Mouse (Mus musculus): ENCODE results near the gene Fermt2.

Gene Fermt2

GRCm38 (mm10) chr14:45529411-45530363 lies at the start of gene Fermt2:
TSS of gene Fermt2 (minus strand) at chr14:45530118.
- DNase-seq (ENCODE audit: low read depth, low spot score), result no peak

GRCm38 (mm10) chr14:45566066-45566937 lies 36.4 kb upstream of the Fermt2 start:
- peak; percentile 57 for DNase-seq (ENCODE audit: low read depth, low spot score)

- DNase-seq (ENCODE audit: low read depth, low spot score), result no peak
These were observed 35.5 kb upstream of the Fermt2 start for GRCm38 (mm10) chr14:45565216-45566065.

GRCm38 (mm10) chr14:45563577-45563976 lies 33.7 kb upstream of the Fermt2 start:
- DNase-seq (ENCODE audit: low read depth, low spot score), result no peak

- no peak for DNase-seq (ENCODE audit: low read depth, low spot score)
These were observed 31.8 kb upstream of the Fermt2 start for GRCm38 (mm10) chr14:45561681-45562080.

- no peak for DNase-seq (ENCODE audit: low read depth, low spot score)
These were observed 29.1 kb upstream of the Fermt2 start for GRCm38 (mm10) chr14:45559018-45559417.

GRCm38 (mm10) chr14:45554336-45554735 lies 24.4 kb upstream of the Fermt2 start:
- DNase-seq (ENCODE audit: low read depth, low spot score), result no peak

- DNase-seq (ENCODE audit: low read depth, low spot score), result no peak
These were observed 23.9 kb upstream of the Fermt2 start for GRCm38 (mm10) chr14:45553854-45554253.

GRCm38 (mm10) chr14:45552431-45552830 lies 22.5 kb upstream of the Fermt2 start:
- no peak for DNase-seq (ENCODE audit: low read depth, low spot score)

GRCm38 (mm10) chr14:45551121-45551768 lies 21.3 kb upstream of the Fermt2 start:
- DNase-seq (ENCODE audit: low read depth, low spot score), result peak; percentile 55

- DNase-seq (ENCODE audit: low read depth, low spot score), result no peak
These were observed 20.2 kb upstream of the Fermt2 start for GRCm38 (mm10) chr14:45550010-45550647.

- DNase-seq (ENCODE audit: low read depth, low spot score), result peak; percentile 20
These were observed 18.2 kb upstream of the Fermt2 start for GRCm38 (mm10) chr14:45548118-45548517.

GRCm38 (mm10) chr14:45544905-45545304 lies 15.0 kb upstream of the Fermt2 start:
- no peak for DNase-seq (ENCODE audit: low read depth, low spot score)

- DNase-seq (ENCODE audit: low read depth, low spot score), result no peak
These were observed 14.1 kb upstream of the Fermt2 start for GRCm38 (mm10) chr14:45544026-45544425.

GRCm38 (mm10) chr14:45539659-45540468 lies 9.9 kb upstream of the Fermt2 start:
- DNase-seq (ENCODE audit: low read depth, low spot score), result peak; percentile 53

- DNase-seq (ENCODE audit: low read depth, low spot score), result no peak
These were observed 737 bp upstream of the Fermt2 start for GRCm38 (mm10) chr14:45530364-45531345.

- DNase-seq (ENCODE audit: low read depth, low spot score), result no peak
These were observed 1.1 kb downstream of the Fermt2 start for GRCm38 (mm10) chr14:45528861-45529260.

GRCm38 (mm10) chr14:45515771-45516170 lies 14.1 kb downstream of the Fermt2 start:
- no peak for DNase-seq (ENCODE audit: low read depth, low spot score)
